Mouse (Mus musculus): ENCODE data around the gene Mef2c. TPM values are rescaled to one million over a fixed set of nuclear protein-coding genes. Genes with fewer than 3 reads are reported as not detected.

Mef2c gene
- polyA plus RNA-seq, 1 experiment from 2014 or later: 114 TPM

- Histone ChIP-seq H3K9me3 (ENCODE audit: control insufficient read depth, low read length) (no peaks in the 10 kb centered on the region), H3K27ac (replicated peaks in 1 of 2; ENCODE audit: control insufficient read depth in 1 of 2, insufficient read depth in 1 of 2, low read depth in 2 of 2, low read length in 2 of 2) (no peak overlapping the region), H3K4me2 (ENCODE audit: low read length) (no peak overlapping the region), H3K4me3 (ENCODE audit: control insufficient read depth in 1 of 2, insufficient read depth in 1 of 2, low read depth in 1 of 2, low read length in 2 of 2) (no peak overlapping the region), H3K27me3 (ENCODE audit: control insufficient read depth, insufficient read depth, low read length) (no peaks in the 10 kb centered on the region), H3K9ac (ENCODE audit: low read length) (no peak overlapping the region), H3K4me1 (ENCODE audit: control insufficient read depth in 2 of 2, insufficient read depth in 2 of 2, low read length in 2 of 2) (no peaks in the 10 kb centered on the region), H3K36me3 (ENCODE audit: control insufficient read depth, insufficient read depth, low read length) (peaks cover 52% of the 10 kb centered on the region)
- WGBS: 54% methylated on average over 8 of the region's 8 CpGs
- ATAC-seq (ENCODE audit: insufficient number of reproducible peaks, insufficient read depth, low FRiP score, low read depth): no peak
Observed at GRCm38 (mm10) chr13:83654889-83655769, 151.3 kb downstream of the Mef2c start.

- Histone ChIP-seq H3K27ac (replicated peaks in 1 of 2; ENCODE audit: control insufficient read depth in 1 of 2, insufficient read depth in 1 of 2, low read depth in 2 of 2, low read length in 2 of 2) (no peak overlapping the region), H3K4me3 (ENCODE audit: control insufficient read depth in 1 of 2, insufficient read depth in 1 of 2, low read depth in 1 of 2, low read length in 2 of 2) (no peak overlapping the region), H3K4me1 (ENCODE audit: control insufficient read depth in 2 of 2, insufficient read depth in 2 of 2, low read length in 2 of 2) (no peaks in the 10 kb centered on the region), H3K4me2 (ENCODE audit: low read length) (no peak overlapping the region), H3K9me3 (ENCODE audit: control insufficient read depth, low read length) (no peaks in the 10 kb centered on the region), H3K36me3 (ENCODE audit: control insufficient read depth, insufficient read depth, low read length) (peaks cover 54% of the 10 kb centered on the region), H3K9ac (ENCODE audit: low read length) (no peak overlapping the region), H3K27me3 (ENCODE audit: control insufficient read depth, insufficient read depth, low read length) (no peaks in the 10 kb centered on the region)
- 82% methylated on average over 7 of the region's 7 CpGs for WGBS
- ATAC-seq (ENCODE audit: insufficient number of reproducible peaks, insufficient read depth, low FRiP score, low read depth): no peak
Observed at GRCm38 (mm10) chr13:83656094-83656493, 152.3 kb downstream of the Mef2c start.

GRCm38 (mm10) chr13:83656773-83657172 lies 152.9 kb downstream of the Mef2c start:
- no peak for ATAC-seq (ENCODE audit: insufficient number of reproducible peaks, insufficient read depth, low FRiP score, low read depth)
- no peak overlapping the region for H3K27ac ChIP-seq (replicated peaks in 1 of 2; ENCODE audit: control insufficient read depth in 1 of 2, insufficient read depth in 1 of 2, low read depth in 2 of 2, low read length in 2 of 2)
- no peaks in the 10 kb centered on the region for H3K27me3 ChIP-seq (ENCODE audit: control insufficient read depth, insufficient read depth, low read length)
- H3K9ac ChIP-seq (ENCODE audit: low read length): no peak overlapping the region
- peaks cover 57% of the 10 kb centered on the region for H3K36me3 ChIP-seq (ENCODE audit: control insufficient read depth, insufficient read depth, low read length)
- no peak overlapping the region for H3K4me3 ChIP-seq (ENCODE audit: control insufficient read depth in 1 of 2, insufficient read depth in 1 of 2, low read depth in 1 of 2, low read length in 2 of 2)
- H3K4me2 ChIP-seq (ENCODE audit: low read length): no peak overlapping the region
- no peaks in the 10 kb centered on the region for H3K4me1 ChIP-seq (ENCODE audit: control insufficient read depth in 2 of 2, insufficient read depth in 2 of 2, low read length in 2 of 2)
- WGBS: 74% methylated on average over 4 of the region's 4 CpGs
- H3K9me3 ChIP-seq (ENCODE audit: control insufficient read depth, low read length): no peaks in the 10 kb centered on the region

GRCm38 (mm10) chr13:83660722-83661121 lies 156.9 kb downstream of the Mef2c start:
- Histone ChIP-seq H3K27me3 (ENCODE audit: control insufficient read depth, insufficient read depth, low read length) (no peaks in the 10 kb centered on the region), H3K4me3 (ENCODE audit: control insufficient read depth in 1 of 2, insufficient read depth in 1 of 2, low read depth in 1 of 2, low read length in 2 of 2) (no peak overlapping the region), H3K4me2 (ENCODE audit: low read length) (no peak overlapping the region), H3K9me3 (ENCODE audit: control insufficient read depth, low read length) (no peaks in the 10 kb centered on the region), H3K27ac (replicated peaks in 1 of 2; ENCODE audit: control insufficient read depth in 1 of 2, insufficient read depth in 1 of 2, low read depth in 2 of 2, low read length in 2 of 2) (no peak overlapping the region), H3K4me1 (ENCODE audit: control insufficient read depth in 2 of 2, insufficient read depth in 2 of 2, low read length in 2 of 2) (no peaks in the 10 kb centered on the region), H3K36me3 (ENCODE audit: control insufficient read depth, insufficient read depth, low read length) (peaks cover 69% of the 10 kb centered on the region), H3K9ac (ENCODE audit: low read length) (no peak overlapping the region)
- 80% methylated on average over 8 of the region's 8 CpGs for WGBS
- ATAC-seq (ENCODE audit: insufficient number of reproducible peaks, insufficient read depth, low FRiP score, low read depth): no peak

GRCm38 (mm10) chr13:83661166-83661565 lies 157.3 kb downstream of the Mef2c start:
- Histone ChIP-seq H3K27me3 (ENCODE audit: control insufficient read depth, insufficient read depth, low read length) (no peaks in the 10 kb centered on the region), H3K9ac (ENCODE audit: low read length) (no peak overlapping the region), H3K9me3 (ENCODE audit: control insufficient read depth, low read length) (no peaks in the 10 kb centered on the region), H3K4me1 (ENCODE audit: control insufficient read depth in 2 of 2, insufficient read depth in 2 of 2, low read length in 2 of 2) (no peaks in the 10 kb centered on the region), H3K4me3 (ENCODE audit: control insufficient read depth in 1 of 2, insufficient read depth in 1 of 2, low read depth in 1 of 2, low read length in 2 of 2) (no peak overlapping the region), H3K27ac (replicated peaks in 1 of 2; ENCODE audit: control insufficient read depth in 1 of 2, insufficient read depth in 1 of 2, low read depth in 2 of 2, low read length in 2 of 2) (no peak overlapping the region), H3K4me2 (ENCODE audit: low read length) (no peak overlapping the region), H3K36me3 (ENCODE audit: control insufficient read depth, insufficient read depth, low read length) (peaks cover 69% of the 10 kb centered on the region)
- WGBS: 68% methylated on average over 7 of the region's 7 CpGs
- no peak for ATAC-seq (ENCODE audit: insufficient number of reproducible peaks, insufficient read depth, low FRiP score, low read depth)

GRCm38 (mm10) chr13:83662089-83662551 lies 158.3 kb downstream of the Mef2c start:
- ATAC-seq (ENCODE audit: insufficient number of reproducible peaks, insufficient read depth, low FRiP score, low read depth): no peak

GRCm38 (mm10) chr13:83666179-83666578 lies 162.3 kb downstream of the Mef2c start:
- Histone ChIP-seq H3K27ac (replicated peaks in 1 of 2; ENCODE audit: control insufficient read depth in 1 of 2, insufficient read depth in 1 of 2, low read depth in 2 of 2, low read length in 2 of 2) (no peak overlapping the region), H3K4me1 (ENCODE audit: control insufficient read depth in 2 of 2, insufficient read depth in 2 of 2, low read length in 2 of 2) (no peaks in the 10 kb centered on the region), H3K36me3 (ENCODE audit: control insufficient read depth, insufficient read depth, low read length) (peaks cover 47% of the 10 kb centered on the region), H3K27me3 (ENCODE audit: control insufficient read depth, insufficient read depth, low read length) (no peaks in the 10 kb centered on the region), H3K9me3 (ENCODE audit: control insufficient read depth, low read length) (no peaks in the 10 kb centered on the region), H3K4me2 (ENCODE audit: low read length) (no peak overlapping the region), H3K4me3 (ENCODE audit: control insufficient read depth in 1 of 2, insufficient read depth in 1 of 2, low read depth in 1 of 2, low read length in 2 of 2) (no peak overlapping the region), H3K9ac (ENCODE audit: low read length) (no peak overlapping the region)
- 91% methylated on average over 7 of the region's 7 CpGs for whole genome bisulfite sequencing
- no peak for ATAC-seq (ENCODE audit: insufficient number of reproducible peaks, insufficient read depth, low FRiP score, low read depth)

More at GRCm38 (mm10) chr13:83662089-83662551, 158.3 kb downstream of the Mef2c start:
- no peaks in the 10 kb centered on the region for H3K27me3 ChIP-seq (ENCODE audit: control insufficient read depth, insufficient read depth, low read length)
- H3K9ac ChIP-seq (ENCODE audit: low read length): no peak overlapping the region
- H3K4me1 ChIP-seq (ENCODE audit: control insufficient read depth in 2 of 2, insufficient read depth in 2 of 2, low read length in 2 of 2): no peaks in the 10 kb centered on the region
- no peak overlapping the region for H3K4me2 ChIP-seq (ENCODE audit: low read length)
- H3K27ac ChIP-seq (replicated peaks in 1 of 2; ENCODE audit: control insufficient read depth in 1 of 2, insufficient read depth in 1 of 2, low read depth in 2 of 2, low read length in 2 of 2): no peak overlapping the region
- 58% methylated on average over 14 of the region's 14 CpGs for WGBS
- H3K36me3 ChIP-seq (ENCODE audit: control insufficient read depth, insufficient read depth, low read length): peaks cover 71% of the 10 kb centered on the region
- no peak overlapping the region for H3K4me3 ChIP-seq (ENCODE audit: control insufficient read depth in 1 of 2, insufficient read depth in 1 of 2, low read depth in 1 of 2, low read length in 2 of 2)
- no peaks in the 10 kb centered on the region for H3K9me3 ChIP-seq (ENCODE audit: control insufficient read depth, low read length)
